Comparison of ENCODE assay signal across 24 mouse cellular contexts in genomic region chr12:27127054-27127605, GRCm38 (mm10).
DNase-seq lines count a peak whose midpoint lies in the region; ATAC-seq lines count a peak whose summit lies in the region.
"Had no signal": no experiment of that assay in that cellular context is flagged by ENCODE, and none has a peak within 500 bp of the region (broad histone marks: within the 10 kb centered on the region; RNA-seq: fewer than 3 reads in every experiment).

No protein-coding gene starts in this region.

- no peaks in the 10 kb centered on the region for H3K36me3 ChIP-seq in heart, embryonic 12.5 days
- H3K36me3 ChIP-seq in neural tube, embryonic 15.5 days = no peaks in the 10 kb centered on the region
- no peaks in the 10 kb centered on the region for H3K36me3 ChIP-seq in hindbrain, embryonic 16.5 days (ENCODE audit: control insufficient read depth, insufficient read depth, low read length)
- no peaks in the 10 kb centered on the region for H3K36me3 ChIP-seq in midbrain, embryonic 16.5 days (ENCODE audit: control insufficient read depth, insufficient read depth, low read length)
- H3K36me3 ChIP-seq: embryonic facial prominence, embryonic 15.5 days; limb, embryonic 15.5 days; stomach, embryonic 15.5 days had no signal

- H3K9ac ChIP-seq in heart, embryonic 12.5 days = no peak overlapping the region
- H3K9ac ChIP-seq in neural tube, embryonic 15.5 days (replicated peaks) = no peak overlapping the region
- H3K9ac ChIP-seq in hindbrain, embryonic 16.5 days (ENCODE audit: low read depth, low read length) = no peak overlapping the region
- no peak overlapping the region for H3K9ac ChIP-seq in midbrain, embryonic 16.5 days (ENCODE audit: low read depth, low read length)
- H3K9ac ChIP-seq: embryonic facial prominence, embryonic 15.5 days; limb, embryonic 15.5 days; lung, embryonic 14.5 days; stomach, embryonic 15.5 days had no signal

- peaks cover 9% of the 10 kb centered on the region for H3K4me1 ChIP-seq in heart, embryonic 12.5 days (replicated peaks)
- H3K4me1 ChIP-seq in neural tube, embryonic 15.5 days = 0 out of 2 replicates have a peak, but pooled peaks cover 7% of the 10 kb centered on the region
- no peaks in the 10 kb centered on the region for H3K4me1 ChIP-seq in hindbrain, embryonic 16.5 days (ENCODE audit: control insufficient read depth, insufficient read depth, low read depth, low read length)
- H3K4me1 ChIP-seq in midbrain, embryonic 16.5 days (ENCODE audit: control insufficient read depth, insufficient read depth, low read length) = no peaks in the 10 kb centered on the region
- H3K4me1 ChIP-seq: embryonic facial prominence, embryonic 15.5 days; limb, embryonic 15.5 days; stomach, embryonic 15.5 days had no signal

- H3K4me2 ChIP-seq in heart, embryonic 12.5 days = peak overlapping the region; percentile 34; the same call in 1 of the 2 replicates
- no peak overlapping the region for H3K4me2 ChIP-seq in neural tube, embryonic 15.5 days
- H3K4me2 ChIP-seq in hindbrain, embryonic 16.5 days (ENCODE audit: low read length) = no peak overlapping the region
- no peak overlapping the region for H3K4me2 ChIP-seq in midbrain, embryonic 16.5 days (ENCODE audit: low read length)
- H3K4me2 ChIP-seq: embryonic facial prominence, embryonic 15.5 days; limb, embryonic 15.5 days; lung, embryonic 14.5 days; stomach, embryonic 15.5 days had no signal

- H3K4me3 ChIP-seq in heart, embryonic 12.5 days = no peak overlapping the region
- no peak overlapping the region for H3K4me3 ChIP-seq in neural tube, embryonic 15.5 days (replicated peaks)
- no peak overlapping the region for H3K4me3 ChIP-seq in hindbrain, embryonic 16.5 days (ENCODE audit: low read length)
- no peak overlapping the region for H3K4me3 ChIP-seq in midbrain, embryonic 16.5 days (ENCODE audit: low read depth, low read length)
- H3K4me3 ChIP-seq: embryonic facial prominence, embryonic 15.5 days; heart, adult 2 months; limb, embryonic 15.5 days; stomach, embryonic 15.5 days had no signal

- no peaks in the 10 kb centered on the region for H3K9me3 ChIP-seq in heart, embryonic 12.5 days (replicated peaks)
- no peaks in the 10 kb centered on the region for H3K9me3 ChIP-seq in neural tube, embryonic 15.5 days (replicated peaks)
- no peaks in the 10 kb centered on the region for H3K9me3 ChIP-seq in hindbrain, embryonic 16.5 days (ENCODE audit: control insufficient read depth, low read length)
- H3K9me3 ChIP-seq in midbrain, embryonic 16.5 days (replicated peaks; ENCODE audit: control insufficient read depth, low read length, poor library complexity, severe bottlenecking) = no peaks in the 10 kb centered on the region
- H3K9me3 ChIP-seq: embryonic facial prominence, embryonic 15.5 days; limb, embryonic 15.5 days; stomach, embryonic 15.5 days had no signal

- H3K27me3 ChIP-seq in heart, embryonic 12.5 days (replicated peaks) = 0 out of 2 replicates have a peak, but pooled peaks cover 3% of the 10 kb centered on the region
- no peaks in the 10 kb centered on the region for H3K27me3 ChIP-seq in neural tube, embryonic 15.5 days (replicated peaks)
- H3K27me3 ChIP-seq in hindbrain, embryonic 16.5 days (replicated peaks; ENCODE audit: control insufficient read depth, insufficient read depth, low read length) = no peaks in the 10 kb centered on the region
- no peaks in the 10 kb centered on the region for H3K27me3 ChIP-seq in midbrain, embryonic 16.5 days (ENCODE audit: control insufficient read depth, insufficient read depth, low read depth, low read length)
- H3K27me3 ChIP-seq: embryonic facial prominence, embryonic 15.5 days; limb, embryonic 15.5 days; stomach, embryonic 15.5 days had no signal

- H3K27ac ChIP-seq in heart, embryonic 12.5 days (ENCODE audit: poor library complexity, severe bottlenecking) = no peak overlapping the region
- H3K27ac ChIP-seq in neural tube, embryonic 15.5 days (replicated peaks) = peak overlapping the region; percentile 41; the same call in 1 of the 2 replicates
- H3K27ac ChIP-seq in hindbrain, embryonic 16.5 days (ENCODE audit: low read depth, low read length) = no peak overlapping the region
- H3K27ac ChIP-seq in midbrain, embryonic 16.5 days (ENCODE audit: low read length) = no peak overlapping the region
- H3K27ac ChIP-seq: embryonic facial prominence, embryonic 15.5 days; heart, adult 2 months; limb, embryonic 15.5 days; stomach, embryonic 15.5 days had no signal

- no peak for ATAC-seq in heart, embryonic 12.5 days (ENCODE audit: insufficient number of reproducible peaks, low FRiP score)
- ATAC-seq in neural tube, embryonic 15.5 days (ENCODE audit: low FRiP score) = no peak
- ATAC-seq in hindbrain, embryonic 16.5 days = peak; percentile 40; the same call in 1 of the 2 replicates
- ATAC-seq in midbrain, embryonic 16.5 days = peak; percentile 77
- ATAC-seq: inflammation-experienced regulatory T-cells, adult 6 months had no signal

- WGBS in heart, embryonic 12.5 days = 14% methylated on average over 10 of the region's 10 CpGs
- 38% methylated on average over 10 of the region's 10 CpGs for WGBS in neural tube, embryonic 15.5 days
- WGBS in hindbrain, embryonic 16.5 days = 30% methylated on average over 10 of the region's 10 CpGs
- WGBS in midbrain, embryonic 16.5 days = 49% methylated on average over 10 of the region's 10 CpGs

- DNase-seq in heart, adult 9 months (ENCODE audit: low spot score in 2 of 2) = no peak
- no peak for DNase-seq in neural tube, embryonic 10.5 days (ENCODE audit: extremely low spot score, low spot score)
- DNase-seq in MN1 (ENCODE audit: low spot score) = no peak
- DNase-seq in layer of hippocampus, adult 9-11 months = no peak
- DNase-seq: adrenal gland, adult 2 months; cerebellum, adult 11 months; cerebellum, postnatal 10 days; heart, adult 2 months; heart, postnatal 10 days; kidney, adult 8-10 months; kidney, postnatal 14 days; lung, embryonic 14.5 days; lung, postnatal 36 days; right cerebral cortex, postnatal 25 days; thymus, adult 18-20 months; thymus, postnatal 4 days had no signal

Comparison
In these comparisons a context has a peak if more than half of its experiments do, and no peak if none do; other contexts are left out.
1. ATAC-seq: peak in hindbrain, embryonic 16.5 days (single experiment) and midbrain, embryonic 16.5 days (single experiment); none in heart, embryonic 12.5 days (single experiment) and neural tube, embryonic 15.5 days (single experiment).